Mouse (Mus musculus) bone marrow, adult 2 months (tissue): ENCODE data around the gene Aifm2.

Source experiments
- CTCF ChIP-seq: fragments of 200-500 bp; IDR thresholded peaks from 2 replicates; pipeline ENCODE4 v1.5.1; 2011; ENCODE audit warnings: low read length, control low read depth; ENCODE audit not compliant: control insufficient read depth, insufficient read depth
- POLR2A ChIP-seq: fragments of 200-500 bp; IDR thresholded peaks from 2 replicates; pipeline ENCODE4 v1.6.1; 2011; ENCODE audit warnings: low read depth, mild to moderate bottlenecking, control low read depth, low read length, borderline replicate concordance; ENCODE audit not compliant: control insufficient read depth

DNA sequence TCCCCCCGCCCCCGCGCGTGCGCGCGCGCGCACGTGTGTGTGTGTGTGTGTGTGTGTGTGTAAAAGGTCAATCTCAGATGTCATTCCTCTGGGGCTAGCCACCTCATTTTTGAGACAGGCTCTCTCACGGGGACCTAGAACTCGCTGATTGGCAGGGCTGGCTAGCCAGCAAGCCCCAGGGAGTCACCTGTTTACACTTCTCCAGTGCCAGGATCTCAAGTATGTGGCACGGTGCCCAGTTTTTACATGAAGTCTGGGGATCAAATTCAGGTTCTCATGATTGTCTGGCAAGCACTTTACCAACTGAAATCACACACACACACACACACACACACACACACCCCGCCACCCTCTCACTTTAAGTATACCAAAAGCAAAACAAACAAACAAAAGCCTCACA lies 42.0 kb downstream of the Aifm2 start:
- TF ChIP-seq CTCF (no peak), POLR2A (no peak)
